Mouse (Mus musculus): Measurements from ENCODE around the gene Tmem150a.

GRCm38 (mm10) chr6:72399967-72400366, 44.7 kb downstream of the Tmem150a start:
- TF ChIP-seq CTCF (IDR thresholded peaks at IDR 0.05; ENCODE audit: low read depth) (no peak), EP300 (IDR thresholded peaks at IDR 0.05; ENCODE audit: low read depth) (no peak)

Measured in liver, embryonic 14.5 days (tissue).